Mouse (Mus musculus) lung, postnatal 0 days (tissue): ENCODE results near the gene Olfr631. TPM values are rescaled to one million over a fixed set of nuclear protein-coding genes. Genes with fewer than 3 reads are reported as not detected.
"Not testable (repeated sequence)": the region's sequence is repeated elsewhere in the genome, so short reads cannot be mapped to it uniquely, and the experiment has no call there.

Experiments used
- ATAC-seq: fragments of 200-750 bp; cut with Nextera tagmentation; 2 replicates; pipeline ENCODE4 v1.8.0; 2017; ENCODE audit warnings: moderate library complexity
- DNase-seq: peaks from one replicate; pipeline ENCODE4 v3.0.0-alpha.2; 2016; ENCODE audit warnings: low spot score
- H3K27ac ChIP-seq: fragments of 300-500 bp; sonication (generic); 2 replicates; pipeline ENCODE4 v1.5.1; 2014; ENCODE audit warnings: antibody characterized with exemption, mild to moderate bottlenecking, low read length, mixed read lengths
- H3K27me3 ChIP-seq: fragments of 300-500 bp; sonication (generic); replicated peaks from 2 replicates; pipeline ENCODE4 v1.6.1; 2014; ENCODE audit warnings: low read length, mixed read lengths; ENCODE audit not compliant: insufficient read depth
- H3K36me3 ChIP-seq: fragments of 300-500 bp; sonication (generic); 2 replicates; pipeline ENCODE4 v1.6.1; 2014; ENCODE audit warnings: low read length, mixed read lengths; ENCODE audit not compliant: insufficient read depth
- H3K4me1 ChIP-seq: fragments of 300-500 bp; sonication (generic); 2 replicates; pipeline ENCODE4 v1.6.1; 2014; ENCODE audit warnings: antibody characterized with exemption, low read depth, low read length, mixed read lengths; ENCODE audit not compliant: insufficient read depth
- H3K4me2 ChIP-seq: fragments of 300-500 bp; sonication (generic); replicated peaks from 2 replicates; pipeline ENCODE4 v1.6.1; 2014; ENCODE audit warnings: low read depth, mild to moderate bottlenecking, low read length, moderate library complexity, mixed read lengths
- H3K4me3 ChIP-seq: fragments of 300-500 bp; sonication (generic); 2 replicates; pipeline ENCODE4 v1.5.1; 2014; ENCODE audit warnings: low read depth, low read length
- H3K9ac ChIP-seq: fragments of 300-500 bp; sonication (generic); replicated peaks from 2 replicates; pipeline ENCODE4 v1.6.1; 2014; ENCODE audit warnings: low read depth, mild to moderate bottlenecking
- H3K9me3 ChIP-seq: fragments of 300-500 bp; sonication (generic); 2 replicates; pipeline ENCODE4 v1.6.1; 2016; ENCODE audit warnings: low read length, mixed read lengths
- CTCF ChIP-seq: IDR thresholded peaks from 2 replicates; pipeline ENCODE4 v1.5.1; 2016; ENCODE audit warnings: antibody characterized with exemption, mild to moderate bottlenecking
- EP300 ChIP-seq: IDR thresholded peaks from 2 replicates; pipeline ENCODE4 v1.6.1; 2016; ENCODE audit warnings: antibody characterized with exemption, mild to moderate bottlenecking, control low read depth
- WGBS: fragments of 180-500 bp; shearing (Covaris S2); extraction: QIAGEN DNeasy Blood & Tissue Kit; methylation state at CpG from one replicate; pipeline ENCODE4 v1.1.7; 2014; 5-methylcytosine and 5-hydroxymethylcytosine counted together
- polyA plus RNA-seq: library from polyadenylated mRNA; unstranded; fragments of >200 nt; fragmentation: Nextera tagmentation; extraction: Ambion mirVana; gene quantifications from 2 replicates; pipeline ENCODE4 v1.2.1, GENCODE M21; 2015

The Olfr631 gene
- polyA plus RNA-seq, 1 experiment from 2014 or later, result not detected

DNA sequence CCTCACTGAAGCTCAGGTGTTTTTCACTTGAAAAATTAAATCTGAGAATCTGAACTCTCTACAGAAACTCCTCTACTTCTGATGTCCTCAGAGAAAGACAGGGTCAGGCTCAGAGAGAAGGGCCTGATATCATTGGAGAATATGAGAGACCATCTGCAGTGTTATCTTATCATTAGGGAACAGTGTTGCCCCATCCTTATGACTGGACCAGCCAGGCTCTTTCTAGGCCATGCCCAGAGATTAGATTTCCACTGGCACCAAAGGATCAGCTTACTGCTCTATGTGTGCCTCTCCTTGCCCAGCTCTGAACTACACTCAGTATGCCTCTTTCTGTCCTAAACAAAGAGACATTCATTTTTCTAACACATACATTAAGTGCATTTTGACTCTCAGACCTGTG lies 13.3 kb upstream of the Olfr631 start:
- no peaks in the 10 kb centered on the region for H3K4me1 ChIP-seq
- ATAC-seq, result no peak

DNA sequence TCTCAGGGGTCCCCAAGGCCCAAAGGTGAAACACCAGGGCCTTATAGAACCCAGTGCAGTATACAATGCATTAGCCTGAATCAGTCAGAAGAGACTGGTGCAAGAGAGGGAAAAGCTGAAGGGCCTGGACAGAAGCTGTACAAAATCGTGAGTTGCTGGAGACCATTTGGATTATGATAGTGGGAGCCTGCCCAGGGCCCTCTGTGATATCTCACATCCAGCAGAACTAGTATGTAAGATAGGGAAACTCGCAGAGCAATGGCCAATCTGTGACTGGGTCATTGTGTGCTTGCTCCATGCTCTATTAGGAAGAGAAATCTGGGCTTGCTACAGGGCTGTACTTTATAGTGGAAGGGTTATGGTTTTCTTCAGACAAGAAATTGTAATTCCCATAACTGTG lies 5.6 kb downstream of the Olfr631 start, which contains the start of gene Olfr632:
Gene Olfr632 (plus strand): TSS at position 84 of the 400 bp plus-strand sequence.
- ATAC-seq (no peak), DNase-seq (no peak)
- 60% methylated on average over 2 of the region's 2 CpGs for WGBS
- Histone ChIP-seq H3K4me1 (no peaks in the 10 kb centered on the region), H3K27ac (no peak within 1 kb of the TSS), H3K4me3 (no peak within 1 kb of the TSS), H3K4me2 (no peak within 1 kb of the TSS), H3K9ac (no peak within 1 kb of the TSS), H3K9me3 (no peaks in the 10 kb centered on the region), H3K27me3 (no peaks in the 10 kb centered on the region), H3K36me3 (no peaks in the 10 kb centered on the region)
- TF ChIP-seq EP300, result no peak

More for the DNA sequence above, 13.3 kb upstream of the Olfr631 start:
- Histone ChIP-seq H3K4me3 (no peak overlapping the region), H3K27me3 (no peaks in the 10 kb centered on the region), H3K36me3 (no peaks in the 10 kb centered on the region), H3K9me3 (no peaks in the 10 kb centered on the region), H3K9ac (no peak overlapping the region), H3K27ac (no peak overlapping the region), H3K4me2 (no peak overlapping the region)
- no peak for DNase-seq
- TF ChIP-seq EP300 (no peak), CTCF (no peak)

DNA sequence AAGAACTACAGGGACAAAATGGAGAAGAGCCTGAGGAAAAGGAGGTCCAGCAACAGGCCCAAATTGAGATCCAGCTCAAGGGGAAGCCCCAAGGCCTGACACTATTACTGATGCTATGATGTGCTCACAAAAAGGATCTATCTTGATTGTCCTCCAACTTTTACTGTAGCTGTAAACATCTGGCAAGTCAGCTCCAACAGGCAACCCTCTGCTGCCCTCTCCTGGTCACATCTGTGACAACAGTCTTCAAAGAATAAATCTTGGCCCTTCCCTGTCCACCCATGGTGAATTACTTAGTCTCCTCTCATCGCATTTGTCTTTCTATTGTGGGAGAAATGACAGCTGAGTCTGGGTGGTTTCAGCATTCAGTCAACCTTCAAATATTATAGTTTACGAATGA lies 14.1 kb downstream of the Olfr631 start:
- Histone ChIP-seq H3K27ac (no peak overlapping the region), H3K9ac (no peak overlapping the region), H3K4me3 (no peak overlapping the region), H3K4me2 (no peak overlapping the region), H3K4me1 (no peaks in the 10 kb centered on the region), H3K27me3 (no peaks in the 10 kb centered on the region), H3K36me3 (no peaks in the 10 kb centered on the region), H3K9me3 (no peaks in the 10 kb centered on the region)
- DNase-seq (peak; percentile 53), ATAC-seq (no peak)
- TF ChIP-seq EP300 (no peak), CTCF (peak; percentile 80)
- WGBS, result 27% methylated on average over 2 of the region's 2 CpGs

DNA sequence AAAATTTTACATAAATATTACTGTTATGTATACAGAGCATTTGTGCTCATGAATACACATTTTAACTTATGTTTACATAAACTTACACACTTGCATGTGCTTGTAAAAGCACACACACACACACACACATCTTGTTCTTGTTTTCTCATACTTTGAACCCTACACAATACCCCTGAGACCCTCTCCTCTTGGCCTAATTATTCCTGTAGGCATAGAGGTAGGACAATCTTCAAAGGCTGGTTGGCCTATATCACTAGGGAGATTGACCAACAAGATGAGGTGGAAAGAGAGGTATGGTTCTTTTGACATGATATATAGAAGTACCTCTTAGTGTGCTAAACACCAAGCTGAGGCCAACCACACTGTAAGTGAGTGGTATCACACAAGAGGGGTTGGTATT lies 15.5 kb downstream of the Olfr631 start, which contains the start of gene Olfr633:
Gene Olfr633 (plus strand): TSS at position 301 of the 400 bp plus-strand sequence.
- Histone ChIP-seq H3K27ac (no peak within 1 kb of the TSS), H3K36me3 (no peaks in the 10 kb centered on the region), H3K27me3 (no peaks in the 10 kb centered on the region), H3K4me3 (no peak within 1 kb of the TSS), H3K4me1 (no peaks in the 10 kb centered on the region), H3K9me3 (no peaks in the 10 kb centered on the region), H3K9ac (no peak within 1 kb of the TSS), H3K4me2 (no peak within 1 kb of the TSS)
- DNase-seq (no peak), ATAC-seq (no peak)
- TF ChIP-seq EP300 (no peak), CTCF (no peak)

DNA sequence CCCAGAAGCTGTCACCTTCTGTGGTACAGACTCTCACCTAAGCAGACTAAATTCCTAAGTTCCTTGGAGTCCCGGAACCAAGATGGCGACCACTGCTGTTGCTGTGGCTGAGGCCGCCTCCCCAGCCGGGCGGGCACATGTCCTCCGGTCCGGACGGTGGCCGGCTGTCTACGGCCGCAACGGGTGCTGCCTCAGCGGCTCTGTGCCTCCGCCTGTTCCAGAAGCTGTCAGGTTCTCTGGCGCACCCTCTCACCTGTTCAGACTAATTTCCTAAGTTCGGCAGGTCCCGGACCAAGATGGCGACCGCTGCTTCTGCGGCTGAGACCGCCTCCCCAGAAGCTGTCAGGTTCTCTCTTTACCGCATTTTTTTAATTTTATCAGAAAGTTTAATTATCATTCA lies 38.2 kb downstream of the Olfr631 start:
- H3K27ac ChIP-seq, H3K4me1 ChIP-seq, H3K4me3 ChIP-seq, H3K4me2 ChIP-seq, ATAC-seq, H3K9ac ChIP-seq, H3K36me3 ChIP-seq, H3K27me3 ChIP-seq, H3K9me3 ChIP-seq, DNase-seq: not testable (repeated sequence)
- 93% methylated on average over 22 of the region's 22 CpGs for WGBS

DNA sequence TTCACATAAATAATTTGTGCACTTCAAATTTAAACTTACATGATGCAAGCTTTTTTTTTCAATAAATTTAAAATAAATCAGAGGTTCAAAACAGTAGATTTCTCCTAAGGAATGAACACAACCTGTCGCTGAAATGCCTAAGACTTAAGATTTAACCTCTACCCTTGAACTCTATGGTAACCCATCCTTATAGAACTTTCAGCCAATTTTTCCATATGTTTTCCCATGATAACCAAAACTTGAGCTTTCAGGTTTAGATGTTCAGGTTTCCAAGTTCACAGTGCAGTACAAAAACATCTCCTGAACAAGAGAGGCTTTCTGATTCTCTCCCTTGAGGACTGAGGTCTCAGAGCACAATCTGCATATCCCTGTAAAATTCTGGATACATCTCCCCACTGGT lies 42.2 kb downstream of the Olfr631 start, which contains the start of gene Olfr635:
Gene Olfr635 (plus strand): TSS at position 301 of the 400 bp plus-strand sequence.
- no peaks in the 10 kb centered on the region for H3K9me3 ChIP-seq
- no peaks in the 10 kb centered on the region for H3K27me3 ChIP-seq
- DNase-seq (no peak), ATAC-seq (no peak)
- H3K9ac ChIP-seq, result no peak within 1 kb of the TSS
- no peak within 1 kb of the TSS for H3K27ac ChIP-seq
- WGBS, result 73% methylated on average over 1 of the region's 1 CpGs
- H3K4me3 ChIP-seq, result no peak within 1 kb of the TSS
- no peaks in the 10 kb centered on the region for H3K4me1 ChIP-seq
- TF ChIP-seq EP300, result no peak
- no peak for TF ChIP-seq CTCF
- no peak within 1 kb of the TSS for H3K4me2 ChIP-seq
- H3K36me3 ChIP-seq, result no peaks in the 10 kb centered on the region

DNA sequence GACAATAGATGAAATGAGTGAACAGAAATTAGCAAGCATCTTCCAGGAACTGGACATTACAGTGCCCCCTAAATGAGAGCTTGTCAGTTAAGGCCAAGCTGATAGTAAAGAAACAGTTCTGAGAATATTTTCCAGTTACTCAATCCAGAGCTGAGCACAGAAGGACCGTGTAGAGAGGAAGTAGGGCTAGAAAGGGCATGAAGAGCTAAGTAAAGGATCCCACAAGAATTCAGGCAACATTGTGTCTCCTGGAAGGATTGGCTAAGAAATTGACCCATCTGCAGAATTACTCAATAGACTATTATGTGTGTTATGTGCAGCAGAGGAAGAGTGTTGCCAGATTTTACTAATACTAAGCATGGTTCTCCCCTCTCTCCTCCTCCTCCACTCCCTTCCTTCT lies 43.2 kb downstream of the Olfr631 start:
- no peak for DNase-seq
- WGBS, result 28% methylated on average over 1 of the region's 1 CpGs
- no peak for TF ChIP-seq CTCF
- no peak for TF ChIP-seq EP300
- Histone ChIP-seq H3K27me3 (no peaks in the 10 kb centered on the region), H3K9ac (no peak overlapping the region), H3K4me2 (no peak overlapping the region), H3K9me3 (no peaks in the 10 kb centered on the region), H3K36me3 (no peaks in the 10 kb centered on the region), H3K4me1 (no peaks in the 10 kb centered on the region), H3K4me3 (no peak overlapping the region), H3K27ac (no peak overlapping the region)
- ATAC-seq, result no peak

Other genes starting within 250 kb of the Olfr631 start
- gene Olfr625-ps1, start 246.1 kb upstream of the Olfr631 start, polyA plus RNA-seq, result not detected in 2 replicates
- not detected in 2 replicates for gene Olfr243, start 214.2 kb upstream of the Olfr631 start, polyA plus RNA-seq
- not detected in 2 replicates for gene Olfr628, start 198.5 kb upstream of the Olfr631 start, polyA plus RNA-seq
- gene Olfr629, start 183.9 kb upstream of the Olfr631 start, polyA plus RNA-seq, result not detected in 2 replicates
- gene Olfr630, start 171.5 kb upstream of the Olfr631 start, polyA plus RNA-seq, result not detected in 2 replicates
- 0.05 TPM in 1 of 2 replicates, not detected in the other for gene Olfr69, start 157.2 kb upstream of the Olfr631 start, polyA plus RNA-seq
- not detected in 2 replicates for gene Olfr68, start 149.1 kb upstream of the Olfr631 start, polyA plus RNA-seq
- gene Olfr67, start 137.0 kb upstream of the Olfr631 start, polyA plus RNA-seq, result not detected in 2 replicates
- gene Hbb-bt, start 114.8 kb upstream of the Olfr631 start, polyA plus RNA-seq, result 4,793 and 5,487 TPM in 2 replicates
- gene Hbb-bs, start 100.7 kb upstream of the Olfr631 start, polyA plus RNA-seq, result 19,829 and 23,579 TPM in 2 replicates
- not detected in 2 replicates for gene Hbb-bh2, start 88.3 kb upstream of the Olfr631 start, polyA plus RNA-seq
- gene Hbb-bh1, start 85.7 kb upstream of the Olfr631 start, polyA plus RNA-seq, result 0.27 TPM in 1 of 2 replicates, not detected in the other
- gene Hbb-y, start 75.6 kb upstream of the Olfr631 start, polyA plus RNA-seq, result 11.4 and 11.9 TPM in 2 replicates
- gene Olfr66, start 42.6 kb upstream of the Olfr631 start, polyA plus RNA-seq, result not detected in 2 replicates
- gene Olfr64, start 34.3 kb upstream of the Olfr631 start, polyA plus RNA-seq, result not detected in 2 replicates
- 0.05 TPM in 1 of 2 replicates, not detected in the other for gene Olfr65, start 25.3 kb upstream of the Olfr631 start, polyA plus RNA-seq
- gene Olfr632, start 5.5 kb downstream of the Olfr631 start, polyA plus RNA-seq, result not detected in 2 replicates
- gene Olfr633, start 15.6 kb downstream of the Olfr631 start, polyA plus RNA-seq, result not detected in 2 replicates
- gene Olfr635, start 42.3 kb downstream of the Olfr631 start, polyA plus RNA-seq, result not detected in 2 replicates
- gene Olfr638, start 69.9 kb downstream of the Olfr631 start, polyA plus RNA-seq, result not detected in 2 replicates
- not detected in 2 replicates for gene Olfr639, start 88.5 kb downstream of the Olfr631 start, polyA plus RNA-seq
- gene Olfr640, start 96.7 kb downstream of the Olfr631 start, polyA plus RNA-seq, result not detected in 2 replicates
- not detected in 2 replicates for gene Olfr641, start 106.6 kb downstream of the Olfr631 start, polyA plus RNA-seq
- gene Olfr642, start 123.8 kb downstream of the Olfr631 start, polyA plus RNA-seq, result not detected in 2 replicates
- gene 4930516K23Rik, start 132.6 kb downstream of the Olfr631 start, polyA plus RNA-seq, result not detected in 2 replicates
- gene Olfr644, start 143.0 kb downstream of the Olfr631 start, polyA plus RNA-seq, result not detected in 2 replicates
- gene Olfr645, start 156.6 kb downstream of the Olfr631 start, polyA plus RNA-seq, result not detected in 2 replicates
- gene Olfr646, start 176.0 kb downstream of the Olfr631 start, polyA plus RNA-seq, result not detected in 2 replicates
- gene Ubqln5, start 201.0 kb downstream of the Olfr631 start, polyA plus RNA-seq, result not detected in 2 replicates
- gene Olfr643, start 208.6 kb downstream of the Olfr631 start, polyA plus RNA-seq, result not detected in 2 replicates
- gene Ubqln3, start 214.5 kb downstream of the Olfr631 start, polyA plus RNA-seq, result not detected in 2 replicates
- not detected in 2 replicates for gene Ubqlnl, start 221.7 kb downstream of the Olfr631 start, polyA plus RNA-seq
- gene Olfm5, start 236.0 kb downstream of the Olfr631 start, polyA plus RNA-seq, result not detected in 2 replicates